Mouse (Mus musculus) intestine, postnatal 0 days (tissue): ENCODE data around the gene Alg9. TPM values are rescaled to one million over a fixed set of nuclear protein-coding genes. Genes with fewer than 3 reads are reported as not detected.

Source experiments
- ATAC-seq: fragments of 200-750 bp; cut with Nextera tagmentation; 2 replicates; pipeline ENCODE4 v1.8.0; 2017; ENCODE audit warnings: mild to moderate bottlenecking, moderate TSS enrichment, moderate library complexity
- H3K27ac ChIP-seq: fragments of 300-500 bp; sonication (generic); 2 replicates; pipeline ENCODE4 v1.5.1; 2014; ENCODE audit warnings: mild to moderate bottlenecking, low read depth, low read length, moderate library complexity
- H3K27me3 ChIP-seq: fragments of 300-500 bp; sonication (generic); replicated peaks from 2 replicates; pipeline ENCODE4 v1.6.1; 2014; ENCODE audit warnings: low read length, mixed read lengths; ENCODE audit not compliant: control insufficient read depth, insufficient read depth
- H3K36me3 ChIP-seq: fragments of 300-500 bp; sonication (generic); 2 replicates; pipeline ENCODE4 v1.6.1; 2014; ENCODE audit warnings: mild to moderate bottlenecking, moderate library complexity; ENCODE audit not compliant: control insufficient read depth, insufficient read depth
- H3K4me1 ChIP-seq: fragments of 300-500 bp; sonication (generic); replicated peaks from 2 replicates; pipeline ENCODE4 v1.6.1; 2014; ENCODE audit warnings: antibody characterized with exemption, low read length, mixed read lengths; ENCODE audit not compliant: control insufficient read depth, insufficient read depth
- H3K4me2 ChIP-seq: fragments of 300-500 bp; sonication (generic); replicated peaks from 2 replicates; pipeline ENCODE4 v1.6.1; 2014; ENCODE audit warnings: low read depth, mild to moderate bottlenecking, moderate library complexity
- H3K4me3 ChIP-seq: fragments of 300-500 bp; sonication (generic); 2 replicates; pipeline ENCODE4 v1.5.1; 2014; ENCODE audit warnings: low read depth, low read length
- H3K9ac ChIP-seq: fragments of 300-500 bp; sonication (generic); 2 replicates; pipeline ENCODE4 v1.6.1; 2014; ENCODE audit warnings: mild to moderate bottlenecking, low read depth, low read length
- H3K9me3 ChIP-seq: fragments of 300-500 bp; sonication (generic); 2 replicates; pipeline ENCODE4 v1.6.1; 2016; ENCODE audit warnings: mixed run types; ENCODE audit not compliant: control insufficient read depth
- CTCF ChIP-seq: sonication (generic); IDR thresholded peaks from 2 replicates; pipeline ENCODE4 v1.5.1; 2016; ENCODE audit warnings: low read depth, mild to moderate bottlenecking, control low read depth, antibody characterized with exemption, moderate library complexity
- WGBS: fragments of 180-500 bp; shearing (Covaris S2); extraction: QIAGEN DNeasy Blood & Tissue Kit; methylation state at CpG from one replicate; pipeline ENCODE4 v1.1.7; 2014; 5-methylcytosine and 5-hydroxymethylcytosine counted together
- polyA plus RNA-seq: library from polyadenylated mRNA; unstranded; fragments of >200 nt; fragmentation: Nextera tagmentation; extraction: Ambion mirVana; gene quantifications from 2 replicates; pipeline ENCODE4 v1.2.1, GENCODE M21; 2015

The Alg9 gene
- polyA plus RNA-seq, 1 experiment from 2014 or later = 17.3 TPM

- no peak for ATAC-seq
Measured at GRCm38 (mm10) chr9:50882183-50882582, 107.4 kb downstream of the Alg9 start.

GRCm38 (mm10) chr9:50884093-50884492 lies 109.3 kb downstream of the Alg9 start:
- no peak for ATAC-seq
- Histone ChIP-seq H3K4me3 (no peak overlapping the region), H3K4me2 (no peak overlapping the region), H3K9ac (no peak overlapping the region), H3K4me1 (0 out of 2 replicates have a peak, but pooled peaks cover 4% of the 10 kb centered on the region), H3K27ac (no peak overlapping the region; the same call in 1 of the 2 replicates), H3K9me3 (no peaks in the 10 kb centered on the region), H3K27me3 (no peaks in the 10 kb centered on the region), H3K36me3 (peaks cover 33% of the 10 kb centered on the region)
- no peak for TF ChIP-seq CTCF
- WGBS = 69% methylated on average over 8 of the region's 8 CpGs

More at GRCm38 (mm10) chr9:50882183-50882582, 107.4 kb downstream of the Alg9 start:
- Histone ChIP-seq H3K9ac (no peak overlapping the region), H3K9me3 (no peaks in the 10 kb centered on the region), H3K27me3 (no peaks in the 10 kb centered on the region), H3K4me2 (no peak overlapping the region), H3K27ac (no peak overlapping the region), H3K4me1 (0 out of 2 replicates have a peak, but pooled peaks cover 4% of the 10 kb centered on the region), H3K4me3 (no peak overlapping the region), H3K36me3 (peaks cover 52% of the 10 kb centered on the region)
- TF ChIP-seq CTCF = no peak
- 85% methylated on average over 2 of the region's 2 CpGs for whole genome bisulfite sequencing

- no peak overlapping the region for H3K9ac ChIP-seq
Measured at GRCm38 (mm10) chr9:50884741-50885599, 110.2 kb downstream of the Alg9 start.

GRCm38 (mm10) chr9:50885600-50885987 lies 110.8 kb downstream of the Alg9 start:
- no peak for ATAC-seq
- no peak overlapping the region; the same call in 1 of the 2 replicates for H3K4me2 ChIP-seq
- 24% methylated on average over 1 of the region's 1 CpGs for WGBS
- no peak for TF ChIP-seq CTCF
- H3K4me3 ChIP-seq = no peak overlapping the region
- 0 out of 2 replicates have a peak, but pooled peaks cover 4% of the 10 kb centered on the region for H3K4me1 ChIP-seq
- no peak overlapping the region for H3K9ac ChIP-seq
- peaks cover 18% of the 10 kb centered on the region for H3K36me3 ChIP-seq
- H3K27me3 ChIP-seq = no peaks in the 10 kb centered on the region
- H3K9me3 ChIP-seq = no peaks in the 10 kb centered on the region
- peak overlapping the region; percentile 77; the same call in 1 of the 2 replicates for H3K27ac ChIP-seq

More at GRCm38 (mm10) chr9:50884741-50885599, 110.2 kb downstream of the Alg9 start:
- Histone ChIP-seq H3K4me1 (0 out of 2 replicates have a peak, but pooled peaks cover 4% of the 10 kb centered on the region), H3K9me3 (no peaks in the 10 kb centered on the region), H3K4me2 (no peak overlapping the region; the same call in 1 of the 2 replicates), H3K27me3 (no peaks in the 10 kb centered on the region), H3K27ac (peak overlapping the region; percentile 77), H3K4me3 (no peak overlapping the region), H3K36me3 (peaks cover 25% of the 10 kb centered on the region)
- no peak for TF ChIP-seq CTCF
- WGBS = 57% methylated on average over 10 of the region's 10 CpGs
- peak; percentile 53; the same call in 1 of the 2 replicates for ATAC-seq

- no peak for TF ChIP-seq CTCF
- H3K27me3 ChIP-seq = no peaks in the 10 kb centered on the region
- 71% methylated on average over 1 of the region's 1 CpGs for WGBS
- 0 out of 2 replicates have a peak overlapping the region, but pooled peaks have one; percentile 41 for H3K27ac ChIP-seq
- no peak; the same call in 1 of the 2 replicates for ATAC-seq
- H3K9ac ChIP-seq = no peak overlapping the region
- no peak overlapping the region for H3K4me3 ChIP-seq
- H3K36me3 ChIP-seq = peaks cover 18% of the 10 kb centered on the region; the same call in 1 of the 2 replicates
- H3K9me3 ChIP-seq = no peaks in the 10 kb centered on the region
- no peak overlapping the region for H3K4me2 ChIP-seq
- 0 out of 2 replicates have a peak, but pooled peaks cover 4% of the 10 kb centered on the region for H3K4me1 ChIP-seq
Measured at GRCm38 (mm10) chr9:50886870-50887269, 112.1 kb downstream of the Alg9 start.

- Histone ChIP-seq H3K9ac (no peak overlapping the region), H3K36me3 (peaks cover 19% of the 10 kb centered on the region; the same call in 1 of the 2 replicates), H3K4me1 (0 out of 2 replicates have a peak, but pooled peaks cover 4% of the 10 kb centered on the region), H3K4me2 (no peak overlapping the region), H3K27ac (no peak overlapping the region), H3K4me3 (no peak overlapping the region), H3K9me3 (no peaks in the 10 kb centered on the region), H3K27me3 (no peaks in the 10 kb centered on the region)
- no peak for ATAC-seq
- TF ChIP-seq CTCF = no peak
- WGBS = 38% methylated on average over 4 of the region's 4 CpGs
Measured at GRCm38 (mm10) chr9:50887351-50887750, 112.5 kb downstream of the Alg9 start.
